Mouse (Mus musculus): ENCODE results near the gene Hemk1. TPM values are rescaled to one million over a fixed set of nuclear protein-coding genes. Genes with fewer than 3 reads are reported as not detected.

The Hemk1 gene
- polyA plus RNA-seq, 1 experiment from 2014 or later, result 11.1 TPM

GRCm38 (mm10) chr9:107288105-107288650 lies 50.0 kb downstream of the Hemk1 start:
- DNase-seq (ENCODE audit: low spot score) (no peak), ATAC-seq (ENCODE audit: insufficient read depth, low FRiP score, low TSS enrichment) (no peak)
- Histone ChIP-seq H3K4me3 (ENCODE audit: low read depth, low read length) (no peak overlapping the region), H3K27me3 (ENCODE audit: control insufficient read depth, insufficient read depth, low read length) (0 out of 2 replicates have a peak, but pooled peaks cover 3% of the 10 kb centered on the region), H3K4me2 (ENCODE audit: low read depth) (no peak overlapping the region), H3K36me3 (ENCODE audit: control insufficient read depth, insufficient read depth, low read length) (no peaks in the 10 kb centered on the region), H3K4me1 (ENCODE audit: control insufficient read depth, insufficient read depth, low read length) (peaks cover 7% of the 10 kb centered on the region; the same call in 1 of the 2 replicates), H3K27ac (ENCODE audit: low read depth, low read length) (no peak overlapping the region), H3K9ac (ENCODE audit: low read length) (no peak overlapping the region), H3K9me3 (ENCODE audit: control insufficient read depth, low read length) (no peaks in the 10 kb centered on the region)
- WGBS, result 88% methylated on average over 14 of the region's 14 CpGs

DNA sequence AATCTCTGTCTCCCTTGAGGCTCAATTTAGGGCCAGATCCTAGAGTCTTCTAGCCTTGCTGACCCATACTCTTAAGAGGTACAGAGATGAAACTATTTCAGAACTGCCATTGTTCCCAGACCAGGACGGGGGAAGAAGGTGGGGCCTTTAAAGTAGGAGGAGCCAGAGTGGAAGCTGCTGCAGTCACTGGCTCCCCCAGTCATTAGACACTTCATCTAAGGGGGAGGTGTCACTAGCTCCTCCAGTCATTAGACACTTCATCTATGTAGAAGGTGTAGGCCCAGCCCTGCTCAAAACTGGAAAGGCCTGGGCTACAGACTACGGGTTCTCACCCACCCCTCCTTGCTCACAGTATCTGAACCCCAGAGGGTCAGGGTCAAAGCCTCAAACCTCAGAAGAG lies 50.9 kb downstream of the Hemk1 start:
- H3K9me3 ChIP-seq (ENCODE audit: control insufficient read depth, low read length), result no peaks in the 10 kb centered on the region
- no peak overlapping the region for H3K4me2 ChIP-seq (ENCODE audit: low read depth)
- H3K9ac ChIP-seq (ENCODE audit: low read length), result no peak overlapping the region
- peaks cover 7% of the 10 kb centered on the region; the same call in 1 of the 2 replicates for H3K4me1 ChIP-seq (ENCODE audit: control insufficient read depth, insufficient read depth, low read length)
- no peak for ATAC-seq (ENCODE audit: insufficient read depth, low FRiP score, low TSS enrichment)
- no peak overlapping the region for H3K4me3 ChIP-seq (ENCODE audit: low read depth, low read length)
- H3K36me3 ChIP-seq (ENCODE audit: control insufficient read depth, insufficient read depth, low read length), result no peaks in the 10 kb centered on the region
- no peak overlapping the region for H3K27ac ChIP-seq (ENCODE audit: low read depth, low read length)
- 0 out of 2 replicates have a peak, but pooled peaks cover 3% of the 10 kb centered on the region for H3K27me3 ChIP-seq (ENCODE audit: control insufficient read depth, insufficient read depth, low read length)
- 81% methylated on average over 2 of the region's 2 CpGs for WGBS
- DNase-seq (ENCODE audit: low spot score), result no peak

DNA sequence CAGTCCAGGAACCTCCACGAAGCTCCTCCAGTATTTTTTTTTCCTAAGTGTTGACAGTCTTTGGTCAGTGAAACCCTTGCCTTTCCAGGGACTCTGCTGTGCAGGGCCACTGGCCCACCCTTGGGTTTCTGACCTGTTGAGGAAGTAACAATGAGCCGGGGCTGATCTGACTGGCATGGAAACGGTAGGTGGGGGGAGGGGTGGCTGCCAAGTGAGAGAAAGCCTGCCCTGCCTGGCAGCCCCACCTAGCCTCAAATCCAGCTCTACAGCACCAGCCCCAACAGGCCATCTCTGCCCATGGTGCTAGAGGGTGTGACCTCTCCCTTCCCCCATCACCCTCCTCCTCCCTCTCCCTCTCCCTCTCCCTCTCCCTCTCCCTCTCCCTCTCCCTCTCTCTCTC lies 53.1 kb downstream of the Hemk1 start:
- Histone ChIP-seq H3K9me3 (ENCODE audit: control insufficient read depth, low read length) (no peaks in the 10 kb centered on the region), H3K27me3 (ENCODE audit: control insufficient read depth, insufficient read depth, low read length) (0 out of 2 replicates have a peak, but pooled peaks cover 3% of the 10 kb centered on the region), H3K4me1 (ENCODE audit: control insufficient read depth, insufficient read depth, low read length) (peaks cover 7% of the 10 kb centered on the region), H3K27ac (ENCODE audit: low read depth, low read length) (no peak overlapping the region), H3K9ac (ENCODE audit: low read length) (no peak overlapping the region), H3K4me3 (ENCODE audit: low read depth, low read length) (no peak overlapping the region), H3K4me2 (ENCODE audit: low read depth) (no peak overlapping the region), H3K36me3 (ENCODE audit: control insufficient read depth, insufficient read depth, low read length) (no peaks in the 10 kb centered on the region)
- WGBS, result 13% methylated on average over 3 of the region's 3 CpGs
- ATAC-seq (ENCODE audit: insufficient read depth, low FRiP score, low TSS enrichment) (no peak), DNase-seq (ENCODE audit: low spot score) (no peak)

GRCm38 (mm10) chr9:107282951-107283350 lies 55.2 kb downstream of the Hemk1 start:
- Histone ChIP-seq H3K9me3 (ENCODE audit: control insufficient read depth, low read length) (no peaks in the 10 kb centered on the region), H3K36me3 (ENCODE audit: control insufficient read depth, insufficient read depth, low read length) (no peaks in the 10 kb centered on the region), H3K27ac (ENCODE audit: low read depth, low read length) (no peak overlapping the region), H3K4me3 (ENCODE audit: low read depth, low read length) (no peak overlapping the region), H3K27me3 (ENCODE audit: control insufficient read depth, insufficient read depth, low read length) (no peaks in the 10 kb centered on the region), H3K4me2 (ENCODE audit: low read depth) (no peak overlapping the region), H3K9ac (ENCODE audit: low read length) (no peak overlapping the region), H3K4me1 (ENCODE audit: control insufficient read depth, insufficient read depth, low read length) (peaks cover 7% of the 10 kb centered on the region)
- 93% methylated on average over 9 of the region's 9 CpGs for WGBS
- ATAC-seq (ENCODE audit: insufficient read depth, low FRiP score, low TSS enrichment) (no peak), DNase-seq (ENCODE audit: low spot score) (no peak)

- no peaks in the 10 kb centered on the region for H3K9me3 ChIP-seq (ENCODE audit: control insufficient read depth, low read length)
- peaks cover 7% of the 10 kb centered on the region for H3K4me1 ChIP-seq (ENCODE audit: control insufficient read depth, insufficient read depth, low read length)
- no peaks in the 10 kb centered on the region for H3K36me3 ChIP-seq (ENCODE audit: control insufficient read depth, insufficient read depth, low read length)
- H3K27me3 ChIP-seq (ENCODE audit: control insufficient read depth, insufficient read depth, low read length), result no peaks in the 10 kb centered on the region
- DNase-seq (ENCODE audit: low spot score) (no peak), ATAC-seq (ENCODE audit: insufficient read depth, low FRiP score, low TSS enrichment) (no peak)
- H3K27ac ChIP-seq (ENCODE audit: low read depth, low read length), result no peak overlapping the region
- H3K9ac ChIP-seq (ENCODE audit: low read length), result no peak overlapping the region
- H3K4me2 ChIP-seq (ENCODE audit: low read depth), result no peak overlapping the region
- no peak overlapping the region for H3K4me3 ChIP-seq (ENCODE audit: low read depth, low read length)
- WGBS, result 89% methylated on average over 5 of the region's 5 CpGs
These were observed 56.7 kb downstream of the Hemk1 start for GRCm38 (mm10) chr9:107281241-107281987.

DNA sequence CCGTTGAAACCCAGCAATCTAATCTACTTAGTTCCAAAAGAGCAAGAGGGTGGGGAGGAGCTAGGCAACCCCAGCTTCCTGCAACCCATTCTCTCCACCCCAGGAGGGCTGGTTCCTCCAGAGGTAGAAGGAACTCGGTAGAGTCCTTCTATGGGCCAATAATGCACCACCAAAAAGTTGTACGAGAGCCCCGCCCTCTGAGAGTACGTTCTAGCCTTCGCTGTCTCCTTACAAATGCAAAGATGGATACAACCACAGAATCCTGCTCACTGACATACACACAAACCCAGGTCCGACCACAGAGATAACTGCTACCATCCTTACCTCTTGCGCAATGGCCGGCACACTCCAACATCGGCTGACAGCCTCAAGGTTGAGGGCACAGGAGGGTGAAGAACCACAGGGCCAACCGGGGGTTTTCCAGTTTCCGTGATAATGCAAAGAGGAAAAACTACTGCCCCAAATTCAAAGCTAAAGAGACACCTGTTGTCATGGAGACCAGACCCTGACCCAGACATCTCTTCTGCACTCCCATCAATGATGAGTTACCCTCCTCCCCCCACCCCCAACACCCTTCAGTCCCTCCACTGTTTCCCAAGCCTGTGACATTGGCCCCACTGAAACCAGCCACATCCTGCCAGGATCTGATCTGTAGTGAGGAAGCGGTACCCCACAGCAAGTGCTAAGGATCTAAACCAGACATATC lies 57.7 kb downstream of the Hemk1 start:
- Histone ChIP-seq H3K4me2 (ENCODE audit: low read depth) (0 out of 2 replicates have a peak overlapping the region, but pooled peaks have one; percentile 19), H3K27ac (ENCODE audit: low read depth, low read length) (no peak overlapping the region), H3K9me3 (ENCODE audit: control insufficient read depth, low read length) (no peaks in the 10 kb centered on the region), H3K36me3 (ENCODE audit: control insufficient read depth, insufficient read depth, low read length) (no peaks in the 10 kb centered on the region), H3K4me1 (ENCODE audit: control insufficient read depth, insufficient read depth, low read length) (peaks cover 7% of the 10 kb centered on the region), H3K4me3 (ENCODE audit: low read depth, low read length) (no peak overlapping the region), H3K9ac (ENCODE audit: low read length) (no peak overlapping the region; the same call in 1 of the 2 replicates), H3K27me3 (ENCODE audit: control insufficient read depth, insufficient read depth, low read length) (no peaks in the 10 kb centered on the region)
- WGBS, result 54% methylated on average over 13 of the region's 13 CpGs
- ATAC-seq (ENCODE audit: insufficient read depth, low FRiP score, low TSS enrichment), result no peak
- no peak for DNase-seq (ENCODE audit: low spot score)

- Histone ChIP-seq H3K9ac (ENCODE audit: low read length) (peak overlapping the region; percentile 44), H3K27ac (ENCODE audit: low read depth, low read length) (no peak overlapping the region), H3K36me3 (ENCODE audit: control insufficient read depth, insufficient read depth, low read length) (no peaks in the 10 kb centered on the region), H3K27me3 (ENCODE audit: control insufficient read depth, insufficient read depth, low read length) (no peaks in the 10 kb centered on the region), H3K4me2 (ENCODE audit: low read depth) (peak overlapping the region; percentile 19; the same call in 1 of the 2 replicates), H3K4me3 (ENCODE audit: low read depth, low read length) (no peak overlapping the region), H3K4me1 (ENCODE audit: control insufficient read depth, insufficient read depth, low read length) (peaks cover 7% of the 10 kb centered on the region), H3K9me3 (ENCODE audit: control insufficient read depth, low read length) (no peaks in the 10 kb centered on the region)
- WGBS, result 25% methylated on average over 16 of the region's 16 CpGs
- DNase-seq (ENCODE audit: low spot score) (peak; percentile 31), ATAC-seq (ENCODE audit: insufficient read depth, low FRiP score, low TSS enrichment) (no peak)
These were observed 58.5 kb downstream of the Hemk1 start for GRCm38 (mm10) chr9:107279378-107280321.

All from neural tube, embryonic 11.5 days (tissue).